Mouse (Mus musculus): ENCODE results near the gene Plin2. TPM values are rescaled to one million over a fixed set of nuclear protein-coding genes. Genes with fewer than 3 reads are reported as not detected.

The Plin2 gene
- polyA plus RNA-seq, 1 experiment from 2014 or later: 73.7 TPM

DNA sequence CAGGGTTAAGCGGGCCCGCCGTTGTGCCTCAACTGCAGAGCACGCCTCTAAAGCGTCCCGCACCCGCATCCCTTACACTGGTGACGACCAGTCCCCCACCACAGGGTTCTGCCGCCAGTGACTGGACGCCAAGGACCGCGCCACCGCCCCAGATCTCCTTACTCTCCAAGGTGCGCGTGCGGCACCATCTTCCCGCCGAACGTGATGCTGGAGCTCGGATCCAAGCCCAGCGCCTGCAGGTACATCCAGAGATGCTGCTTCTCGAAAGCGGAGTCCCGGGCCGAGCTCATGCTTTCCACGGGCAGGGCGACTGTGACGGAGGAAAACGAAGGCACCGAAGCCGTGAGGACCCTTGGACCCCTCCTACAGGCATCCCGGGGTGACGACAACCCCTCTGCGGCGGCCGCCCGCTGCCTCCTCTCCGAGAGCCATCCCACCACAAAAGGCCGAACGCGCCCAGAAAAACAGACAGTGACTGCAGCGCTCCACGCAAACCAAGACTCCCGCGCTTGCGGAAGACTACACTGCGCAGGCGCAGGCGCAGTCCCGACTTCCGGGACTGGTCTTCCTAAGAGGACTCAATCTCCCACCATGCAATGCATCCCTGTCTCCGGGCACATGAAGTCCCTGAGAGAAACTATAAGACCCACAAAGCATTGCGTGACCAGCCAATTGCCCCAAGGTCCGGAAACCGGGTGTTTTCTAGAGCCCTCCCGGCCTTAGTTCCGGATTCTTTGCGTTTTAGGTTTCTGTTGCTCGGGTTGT, 58.2 kb downstream of the Plin2 start, which contains the start of gene Haus6:
Gene Haus6 (minus strand): TSS at position 532 of the 765 bp plus-strand sequence.
- DNase-seq (ENCODE audit: extremely low spot score, low spot score): peak; percentile 89
- peaks cover 13% of the 10 kb centered on the region for H3K4me1 ChIP-seq
- H3K27ac ChIP-seq: peak within 1 kb of the TSS; percentile 93
- H3K27me3 ChIP-seq (ENCODE audit: poor library complexity, severe bottlenecking): no peaks in the 10 kb centered on the region
- H3K9me3 ChIP-seq: no peaks in the 10 kb centered on the region
- WGBS: under 1% methylated on average over 59 of the region's 59 CpGs
- peaks cover 34% of the 10 kb centered on the region for H3K36me3 ChIP-seq (replicated peaks)
- H3K4me3 ChIP-seq: peak within 1 kb of the TSS; percentile 95

Other genes starting within 250 kb of the Plin2 start
- gene Saxo1, start 111.7 kb downstream of the Plin2 start, polyA plus RNA-seq (2016; fragmentation: Nextera tagmentation; extraction: Ambion mirVana): not detected in 2 replicates
- gene Rraga, start 94.4 kb downstream of the Plin2 start, polyA plus RNA-seq (2016; fragmentation: Nextera tagmentation; extraction: Ambion mirVana): 63.9 and 67.0 TPM in 2 replicates
- 33.4 and 35.6 TPM in 2 replicates for gene Haus6, start 58.0 kb downstream of the Plin2 start, polyA plus RNA-seq (2016; fragmentation: Nextera tagmentation; extraction: Ambion mirVana)
- gene Dennd4c, start 78.5 kb upstream of the Plin2 start, polyA plus RNA-seq (2016; fragmentation: Nextera tagmentation; extraction: Ambion mirVana): 6.2 and 6.4 TPM in 2 replicates
- gene Rps6, start 187.4 kb upstream of the Plin2 start, polyA plus RNA-seq (2016; fragmentation: Nextera tagmentation; extraction: Ambion mirVana): 678 and 683 TPM in 2 replicates
- gene Acer2, start 204.3 kb upstream of the Plin2 start, polyA plus RNA-seq (2016; fragmentation: Nextera tagmentation; extraction: Ambion mirVana): 8.0 and 8.8 TPM in 2 replicates

All from forebrain, embryonic 10.5 days (tissue).